Mouse (Mus musculus) neural tube, embryonic 12.5 days (tissue): ENCODE measurements around the gene Trp53i11. TPM values are rescaled to one million over a fixed set of nuclear protein-coding genes. Genes with fewer than 3 reads are reported as not detected.

ENCODE experiments used
- ATAC-seq: fragments of 200-750 bp; cut with Nextera tagmentation; 2 replicates; pipeline ENCODE4 v1.8.0; 2017; ENCODE audit warnings: low read depth, mild to moderate bottlenecking, moderate TSS enrichment, moderate library complexity; ENCODE audit not compliant: low FRiP score
- H3K27ac ChIP-seq: fragments of 300-500 bp; sonication (generic); 2 replicates; pipeline ENCODE4 v1.5.1; 2016
- H3K27me3 ChIP-seq: fragments of 300-500 bp; sonication (generic); replicated peaks from 2 replicates; pipeline ENCODE4 v1.6.1; 2016; ENCODE audit warnings: mild to moderate bottlenecking
- H3K36me3 ChIP-seq: fragments of 300-500 bp; sonication (generic); 2 replicates; pipeline ENCODE4 v1.6.1; 2016; ENCODE audit warnings: mild to moderate bottlenecking
- H3K4me1 ChIP-seq: fragments of 300-500 bp; sonication (generic); 2 replicates; pipeline ENCODE4 v1.6.1; 2016
- H3K4me2 ChIP-seq: fragments of 300-500 bp; sonication (generic); replicated peaks from 2 replicates; pipeline ENCODE4 v1.6.1; 2016; ENCODE audit warnings: mild to moderate bottlenecking
- H3K4me3 ChIP-seq: fragments of 300-500 bp; sonication (generic); 2 replicates; pipeline ENCODE4 v1.5.1; 2016
- H3K9ac ChIP-seq: fragments of 300-500 bp; sonication (generic); 2 replicates; pipeline ENCODE4 v1.6.1; 2016; ENCODE audit warnings: mild to moderate bottlenecking
- H3K9me3 ChIP-seq: fragments of 300-500 bp; sonication (generic); 2 replicates; pipeline ENCODE4 v1.6.1; 2016; ENCODE audit warnings: mild to moderate bottlenecking
- WGBS: fragments of 180-500 bp; shearing (Covaris S2); methylation state at CpG from one replicate; pipeline ENCODE4 v1.1.7; 2016; 5-methylcytosine and 5-hydroxymethylcytosine counted together
- polyA plus RNA-seq: library from polyadenylated mRNA; unstranded; fragments of >200 nt; fragmentation: Nextera tagmentation; extraction: Ambion mirVana; gene quantifications from 2 replicates; pipeline ENCODE4 v1.2.1, GENCODE M21; 2016

The Trp53i11 gene
- polyA plus RNA-seq, 1 experiment from 2014 or later, result 230 TPM

- H3K36me3 ChIP-seq, result no peaks in the 10 kb centered on the region; the same call in none of the 2 replicates
- peak overlapping the region; percentile 58 for H3K9ac ChIP-seq
- H3K9me3 ChIP-seq, result no peaks in the 10 kb centered on the region
- peak overlapping the region; percentile 54 for H3K27ac ChIP-seq
- peak overlapping the region; percentile 93; the same call in 1 of the 2 replicates for H3K4me3 ChIP-seq
- H3K4me1 ChIP-seq, result peaks cover 80% of the 10 kb centered on the region
- ATAC-seq, result no peak
- WGBS, result 3% methylated on average over 9 of the region's 9 CpGs
- peak overlapping the region; percentile 83 for H3K4me2 ChIP-seq
- no peaks in the 10 kb centered on the region for H3K27me3 ChIP-seq
Measured at GRCm38 (mm10) chr2:93190771-93191487, 3.6 kb downstream of the Trp53i11 start.

DNA sequence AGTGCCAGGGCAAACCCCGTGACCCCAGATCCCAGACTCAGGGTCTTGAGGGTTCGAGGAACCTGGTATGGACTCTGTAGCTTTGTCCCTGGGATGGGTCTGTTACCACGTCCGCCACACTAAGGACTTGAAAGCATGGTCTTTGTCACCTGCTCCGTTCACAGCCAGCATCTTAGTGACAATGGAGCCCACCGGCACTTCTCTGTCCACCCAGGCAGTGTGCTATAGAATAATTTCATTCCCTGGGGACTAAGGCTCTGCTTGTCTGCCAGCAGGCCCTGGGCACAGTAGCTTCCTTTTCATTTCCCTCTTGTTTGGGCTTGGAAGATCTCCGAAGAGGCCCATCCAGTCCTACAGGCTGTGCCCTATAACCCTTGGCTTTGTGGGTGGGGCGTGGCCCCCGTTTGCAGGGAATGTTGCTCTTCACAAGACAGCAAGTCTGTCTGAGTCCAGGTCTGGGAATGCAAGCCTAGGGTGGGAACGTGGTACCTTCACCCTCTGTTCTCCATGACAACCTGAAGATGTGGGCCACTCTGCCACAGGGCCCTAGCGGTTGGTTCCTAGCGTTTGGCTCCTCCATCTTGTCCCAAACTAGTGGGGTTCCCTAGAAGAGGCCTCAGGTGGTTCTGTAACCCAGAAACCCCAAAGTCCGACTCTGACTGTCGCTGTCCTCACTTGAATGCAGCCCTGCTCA, 4.3 kb downstream of the Trp53i11 start:
- 49% methylated on average over 14 of the region's 14 CpGs for WGBS
- Histone ChIP-seq H3K4me1 (peaks cover 87% of the 10 kb centered on the region), H3K27ac (peak overlapping the region; percentile 4; the same call in 1 of the 2 replicates), H3K4me2 (peak overlapping the region; percentile 83), H3K27me3 (no peaks in the 10 kb centered on the region), H3K9ac (peak overlapping the region; percentile 42), H3K36me3 (no peaks in the 10 kb centered on the region; the same call in none of the 2 replicates), H3K4me3 (peak overlapping the region; percentile 93; the same call in 1 of the 2 replicates), H3K9me3 (no peaks in the 10 kb centered on the region)
- ATAC-seq, result no peak

GRCm38 (mm10) chr2:93192182-93192560, 4.8 kb downstream of the Trp53i11 start:
- H3K4me1 ChIP-seq, result peaks cover 86% of the 10 kb centered on the region
- peak overlapping the region; percentile 83 for H3K4me2 ChIP-seq
- no peak for ATAC-seq
- H3K27ac ChIP-seq, result peak overlapping the region; percentile 4
- H3K27me3 ChIP-seq, result no peaks in the 10 kb centered on the region
- WGBS, result 49% methylated on average over 9 of the region's 9 CpGs
- no peak overlapping the region for H3K4me3 ChIP-seq
- peak overlapping the region; percentile 42 for H3K9ac ChIP-seq
- H3K9me3 ChIP-seq, result no peaks in the 10 kb centered on the region
- peaks cover 2% of the 10 kb centered on the region for H3K36me3 ChIP-seq

DNA sequence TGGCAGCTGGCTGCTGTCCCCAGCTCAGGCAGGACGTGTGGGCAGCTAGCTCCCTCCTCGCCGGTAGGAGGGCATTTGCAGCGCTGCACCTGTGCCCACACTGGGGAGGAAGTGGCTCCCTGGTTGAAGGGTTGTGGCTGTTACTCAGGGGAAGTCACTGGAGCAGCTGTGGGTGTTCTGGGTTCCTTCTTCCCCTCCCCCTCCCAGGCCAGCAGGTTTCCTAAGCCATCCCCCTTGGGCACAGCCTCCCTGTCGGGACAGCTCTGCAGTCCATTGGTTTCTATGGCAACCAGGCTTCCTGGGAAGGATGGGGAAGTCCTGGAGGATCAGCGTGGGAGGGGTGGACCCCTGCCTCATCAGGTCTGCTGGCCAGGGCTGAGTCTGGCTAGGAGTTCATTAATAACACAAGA, 5.3 kb downstream of the Trp53i11 start:
- Histone ChIP-seq H3K9ac (peak overlapping the region; percentile 22; the same call in 1 of the 2 replicates), H3K27me3 (no peaks in the 10 kb centered on the region), H3K4me1 (peaks cover 84% of the 10 kb centered on the region), H3K36me3 (peaks cover 7% of the 10 kb centered on the region), H3K9me3 (no peaks in the 10 kb centered on the region), H3K4me3 (no peak overlapping the region; the same call in 1 of the 2 replicates), H3K27ac (no peak overlapping the region; the same call in 1 of the 2 replicates), H3K4me2 (peak overlapping the region; percentile 83)
- WGBS, result 7% methylated on average over 6 of the region's 6 CpGs
- ATAC-seq, result peak; percentile 48

DNA sequence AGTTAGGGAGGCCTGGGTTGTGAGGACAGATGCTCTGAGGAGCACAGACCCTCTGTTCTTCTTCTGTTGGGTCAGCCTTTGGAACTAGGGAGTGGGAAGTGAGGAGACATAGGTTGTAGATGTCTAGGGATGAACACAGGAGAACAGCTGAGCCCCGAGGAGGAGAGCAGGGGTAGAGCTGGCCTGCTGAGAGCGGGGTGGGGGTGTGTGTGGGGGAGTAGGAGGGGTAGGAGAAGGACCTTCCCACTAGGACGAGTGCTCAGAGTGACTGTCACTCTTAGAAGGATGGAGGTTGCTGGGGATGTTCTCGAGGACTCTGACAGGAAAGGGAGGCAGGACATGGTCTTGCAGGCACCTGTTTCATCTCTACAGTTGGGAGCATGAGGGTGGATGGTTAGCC, 6.5 kb downstream of the Trp53i11 start:
- Histone ChIP-seq H3K9ac (no peak overlapping the region), H3K27me3 (no peaks in the 10 kb centered on the region), H3K9me3 (no peaks in the 10 kb centered on the region), H3K36me3 (peaks cover 18% of the 10 kb centered on the region), H3K4me1 (peaks cover 84% of the 10 kb centered on the region), H3K27ac (no peak overlapping the region), H3K4me3 (no peak overlapping the region), H3K4me2 (peak overlapping the region; percentile 25)
- no peak for ATAC-seq
- WGBS, result 58% methylated on average over 4 of the region's 4 CpGs

DNA sequence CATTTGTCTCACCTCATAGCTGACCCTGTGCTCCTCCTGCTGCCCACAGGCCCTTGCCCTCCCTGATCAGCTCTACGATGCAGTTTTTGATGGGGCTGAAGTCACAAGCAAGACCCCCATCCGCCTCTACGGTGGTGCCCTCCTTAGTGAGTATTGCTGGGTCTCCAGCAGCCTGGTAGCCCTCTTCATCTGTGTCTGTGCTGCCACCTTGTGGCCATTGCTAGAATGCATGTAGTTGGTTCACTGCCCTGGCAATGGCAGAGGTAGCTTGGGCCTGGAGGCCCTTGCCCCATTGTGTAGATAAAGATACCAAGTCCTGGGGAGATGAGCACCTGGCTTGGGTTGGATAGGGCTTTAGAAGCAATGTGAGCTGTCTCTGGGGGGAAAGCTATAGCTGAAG, 11.5 kb downstream of the Trp53i11 start:
- 17% methylated on average over 3 of the region's 3 CpGs for WGBS
- Histone ChIP-seq H3K9me3 (no peaks in the 10 kb centered on the region), H3K9ac (no peak overlapping the region), H3K4me3 (no peak overlapping the region), H3K27ac (0 out of 2 replicates have a peak overlapping the region, but pooled peaks have one; percentile 38), H3K36me3 (peaks cover 61% of the 10 kb centered on the region), H3K4me1 (peaks cover 46% of the 10 kb centered on the region), H3K27me3 (no peaks in the 10 kb centered on the region), H3K4me2 (no peak overlapping the region)
- ATAC-seq, result peak; percentile 70

- 40% methylated on average over 13 of the region's 13 CpGs for WGBS
- no peaks in the 10 kb centered on the region for H3K27me3 ChIP-seq
- no peak overlapping the region for H3K4me2 ChIP-seq
- H3K4me1 ChIP-seq, result peaks cover 41% of the 10 kb centered on the region
- no peak overlapping the region for H3K9ac ChIP-seq
- H3K36me3 ChIP-seq, result peaks cover 63% of the 10 kb centered on the region
- ATAC-seq, result peak; percentile 27
- no peaks in the 10 kb centered on the region for H3K9me3 ChIP-seq
- H3K27ac ChIP-seq, result no peak overlapping the region
- no peak overlapping the region for H3K4me3 ChIP-seq
Measured at GRCm38 (mm10) chr2:93199531-93199974, 12.2 kb downstream of the Trp53i11 start.

GRCm38 (mm10) chr2:93200681-93201340, 13.5 kb downstream of the Trp53i11 start:
- H3K27ac ChIP-seq, result no peak overlapping the region
- no peak overlapping the region for H3K9ac ChIP-seq
- peaks cover 74% of the 10 kb centered on the region for H3K36me3 ChIP-seq
- H3K27me3 ChIP-seq, result no peaks in the 10 kb centered on the region
- ATAC-seq, result no peak
- H3K9me3 ChIP-seq, result no peaks in the 10 kb centered on the region
- 77% methylated on average over 10 of the region's 10 CpGs for WGBS
- no peak overlapping the region for H3K4me2 ChIP-seq
- no peak overlapping the region for H3K4me3 ChIP-seq
- peaks cover 29% of the 10 kb centered on the region for H3K4me1 ChIP-seq

DNA sequence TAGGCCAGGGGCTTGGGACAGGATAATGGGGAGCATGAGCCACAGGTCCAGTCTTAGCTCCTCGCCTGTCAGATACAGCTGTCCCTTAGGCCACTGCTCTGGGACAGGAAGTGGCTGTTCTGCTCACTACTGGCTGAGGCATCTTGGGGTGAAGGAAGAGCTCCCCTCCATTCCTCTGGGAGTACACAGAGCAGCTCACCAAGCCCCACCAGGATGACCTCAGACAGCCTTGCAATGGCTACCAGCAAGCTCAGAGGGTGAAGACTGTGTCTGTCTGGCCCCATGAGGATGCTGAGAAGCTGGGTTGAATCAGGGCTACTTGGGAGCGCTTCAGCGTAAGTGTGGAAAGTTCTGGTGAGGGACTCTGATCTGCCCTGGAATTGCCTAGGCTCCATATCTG, 14.6 kb downstream of the Trp53i11 start:
- 81% methylated on average over 3 of the region's 3 CpGs for WGBS
- Histone ChIP-seq H3K4me1 (peaks cover 19% of the 10 kb centered on the region; the same call in 1 of the 2 replicates), H3K27me3 (no peaks in the 10 kb centered on the region), H3K27ac (no peak overlapping the region), H3K9me3 (no peaks in the 10 kb centered on the region), H3K9ac (no peak overlapping the region), H3K4me3 (no peak overlapping the region), H3K4me2 (no peak overlapping the region), H3K36me3 (peaks cover 82% of the 10 kb centered on the region)
- no peak for ATAC-seq

DNA sequence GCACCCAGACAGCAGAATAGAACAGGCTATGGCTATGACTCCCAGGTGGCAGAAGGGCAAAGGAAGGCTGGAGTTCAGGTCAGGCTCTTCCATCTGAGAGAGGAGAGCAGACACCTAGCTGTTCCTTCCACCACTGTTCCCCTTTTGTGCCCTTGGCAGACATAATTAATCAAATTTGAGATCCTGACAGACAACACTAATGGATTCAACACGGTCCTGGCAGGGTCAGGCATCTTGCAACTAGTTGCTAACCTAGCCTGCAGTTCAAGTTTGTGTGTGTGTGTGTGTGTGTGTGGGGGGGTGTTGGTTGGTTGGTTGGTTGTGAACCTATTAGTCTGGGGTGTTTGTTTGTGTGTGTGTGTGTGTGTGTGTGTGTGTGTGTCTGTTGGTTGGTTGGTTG, 15.4 kb downstream of the Trp53i11 start:
- H3K4me1 ChIP-seq, result peaks cover 19% of the 10 kb centered on the region; the same call in 1 of the 2 replicates
- H3K27ac ChIP-seq, result 0 out of 2 replicates have a peak overlapping the region, but pooled peaks have one; percentile 10
- H3K36me3 ChIP-seq, result peaks cover 82% of the 10 kb centered on the region
- WGBS, result 9% methylated on average over 1 of the region's 1 CpGs
- no peak overlapping the region for H3K9ac ChIP-seq
- H3K4me3 ChIP-seq, result no peak overlapping the region
- H3K27me3 ChIP-seq, result no peaks in the 10 kb centered on the region
- H3K4me2 ChIP-seq, result no peak overlapping the region
- no peaks in the 10 kb centered on the region for H3K9me3 ChIP-seq
- ATAC-seq, result no peak

- H3K9ac ChIP-seq, result no peak overlapping the region
- peaks cover 81% of the 10 kb centered on the region for H3K36me3 ChIP-seq
- H3K4me1 ChIP-seq, result peaks cover 15% of the 10 kb centered on the region; the same call in 1 of the 2 replicates
- peak; percentile 7; the same call in 1 of the 2 replicates for ATAC-seq
- no peak overlapping the region for H3K4me2 ChIP-seq
- 16% methylated on average over 10 of the region's 10 CpGs for WGBS
- H3K27ac ChIP-seq, result 0 out of 2 replicates have a peak overlapping the region, but pooled peaks have one; percentile 21
- no peaks in the 10 kb centered on the region for H3K27me3 ChIP-seq
- no peaks in the 10 kb centered on the region for H3K9me3 ChIP-seq
- no peak overlapping the region for H3K4me3 ChIP-seq
Measured at GRCm38 (mm10) chr2:93203682-93204081, 16.3 kb downstream of the Trp53i11 start.

DNA sequence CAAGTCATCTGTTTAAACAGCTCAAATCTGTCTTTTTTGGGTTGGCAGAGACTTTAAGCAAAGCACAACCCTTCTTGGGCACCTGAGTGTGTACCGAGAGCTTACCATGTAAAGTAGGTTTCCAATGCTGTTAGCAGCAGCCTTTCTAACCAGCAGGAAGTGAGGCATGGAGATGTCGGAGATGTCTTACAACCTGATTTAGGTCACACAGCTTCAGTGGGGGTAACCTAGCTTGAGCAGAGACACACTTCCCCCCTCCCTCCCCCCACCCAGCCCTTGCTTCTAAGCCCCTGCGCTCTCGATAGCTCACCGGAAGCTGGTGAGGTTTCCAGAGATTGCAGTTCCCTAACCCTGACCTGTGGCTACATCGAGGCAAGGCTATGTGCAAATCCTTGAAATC, 17.2 kb downstream of the Trp53i11 start:
- H3K27ac ChIP-seq, result no peak overlapping the region
- 87% methylated on average over 6 of the region's 6 CpGs for WGBS
- no peaks in the 10 kb centered on the region for H3K27me3 ChIP-seq
- no peak for ATAC-seq
- no peak overlapping the region for H3K4me3 ChIP-seq
- no peaks in the 10 kb centered on the region for H3K9me3 ChIP-seq
- H3K4me2 ChIP-seq, result no peak overlapping the region
- H3K36me3 ChIP-seq, result peaks cover 83% of the 10 kb centered on the region
- no peak overlapping the region for H3K9ac ChIP-seq
- 0 out of 2 replicates have a peak, but pooled peaks cover 9% of the 10 kb centered on the region for H3K4me1 ChIP-seq
